Mouse (Mus musculus) urinary bladder, postnatal 14 days (tissue): ENCODE measurements around the gene Cox18.
"Not testable (repeated sequence)": the region's sequence is repeated elsewhere in the genome, so short reads cannot be mapped to it uniquely, and the experiment has no call there.

ENCODE experiments used
- DNase-seq: peaks from one replicate; pipeline ENCODE4 v3.0.0; 2021; ENCODE audit warnings: low spot score

Cox18 gene

DNA sequence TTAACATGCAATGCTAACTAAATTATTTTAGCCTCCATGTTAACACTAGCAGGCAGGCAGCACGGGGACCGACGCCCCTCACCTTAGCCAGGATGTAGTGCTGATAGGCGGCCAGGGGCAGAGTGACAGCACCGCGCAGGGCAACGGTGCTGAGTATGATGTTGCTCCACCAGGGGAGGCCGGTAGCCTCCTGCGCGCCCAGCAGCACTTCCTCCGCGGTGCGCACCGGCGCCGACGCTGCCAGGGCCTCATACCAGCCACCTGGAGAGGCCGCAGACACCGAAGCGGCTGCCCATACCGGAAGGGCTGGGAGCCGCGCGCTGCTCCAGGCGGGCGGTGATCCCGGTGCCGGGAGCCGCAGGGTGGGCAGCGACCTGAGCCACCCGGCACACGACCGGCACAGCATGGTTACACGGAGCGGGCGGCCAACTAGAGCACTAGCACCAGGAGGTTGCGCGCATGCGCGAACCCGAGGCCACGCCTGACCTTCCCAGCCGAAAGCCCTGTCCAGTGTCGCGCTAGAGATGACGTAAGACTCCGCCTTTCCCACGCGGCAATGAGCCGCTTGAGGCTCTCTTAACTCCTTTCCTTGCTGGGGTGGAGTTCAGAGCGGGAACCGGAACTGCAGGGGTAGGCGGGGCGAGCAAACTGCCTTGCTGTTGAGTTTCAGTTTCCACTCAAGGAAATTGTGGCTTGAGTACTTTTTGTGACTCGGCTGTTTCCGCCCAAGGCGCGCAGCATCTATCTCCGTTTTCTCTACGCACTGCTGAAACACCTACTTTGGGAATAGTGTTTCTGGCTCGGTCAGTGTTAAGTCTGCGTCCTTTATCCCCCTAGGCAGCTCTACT is at the start of gene Cox18:
Gene Cox18 (minus strand): TSS at position 468 of the 848 bp plus-strand sequence.
- peak; percentile 99 for DNase-seq

DNA sequence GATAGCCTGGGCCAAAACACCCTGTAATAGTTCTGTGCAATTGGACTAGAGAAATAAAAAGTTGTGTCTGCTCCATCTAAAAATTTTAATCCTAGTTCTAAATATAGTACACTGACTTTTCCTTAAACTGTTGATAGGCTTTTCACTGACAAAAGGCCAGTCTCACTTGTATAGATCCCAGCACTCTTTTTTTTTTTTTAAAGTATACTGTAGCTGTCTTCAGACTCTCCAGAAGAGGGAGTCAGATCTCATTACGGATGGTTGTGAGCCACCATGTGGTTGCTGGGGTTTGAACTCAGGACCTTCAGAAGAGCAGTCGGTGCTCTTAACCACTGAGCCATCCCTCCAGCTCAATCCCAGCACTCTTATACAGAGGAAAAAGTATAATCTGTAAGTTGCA is 38.4 kb upstream of the Cox18 start:
- not testable (repeated sequence) for DNase-seq

DNA sequence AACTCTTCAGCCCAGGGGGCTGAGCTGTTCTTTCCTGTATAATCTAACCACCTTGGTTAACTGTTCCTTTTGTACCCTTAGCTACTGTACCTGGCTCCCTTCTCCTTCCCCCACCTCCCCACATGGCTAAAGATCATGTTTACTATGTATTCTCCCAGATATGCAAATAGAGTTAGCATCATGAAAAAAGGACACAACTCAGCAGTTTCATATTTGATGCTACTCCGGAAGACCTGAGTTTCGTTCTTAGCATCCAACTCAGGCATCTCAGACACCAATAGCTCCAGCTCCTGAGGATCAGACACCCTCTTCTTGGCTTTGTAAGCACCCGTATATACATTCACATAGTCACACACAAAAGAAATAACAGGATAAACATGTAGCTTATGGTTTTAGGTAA is 33.2 kb upstream of the Cox18 start:
- no peak for DNase-seq

DNA sequence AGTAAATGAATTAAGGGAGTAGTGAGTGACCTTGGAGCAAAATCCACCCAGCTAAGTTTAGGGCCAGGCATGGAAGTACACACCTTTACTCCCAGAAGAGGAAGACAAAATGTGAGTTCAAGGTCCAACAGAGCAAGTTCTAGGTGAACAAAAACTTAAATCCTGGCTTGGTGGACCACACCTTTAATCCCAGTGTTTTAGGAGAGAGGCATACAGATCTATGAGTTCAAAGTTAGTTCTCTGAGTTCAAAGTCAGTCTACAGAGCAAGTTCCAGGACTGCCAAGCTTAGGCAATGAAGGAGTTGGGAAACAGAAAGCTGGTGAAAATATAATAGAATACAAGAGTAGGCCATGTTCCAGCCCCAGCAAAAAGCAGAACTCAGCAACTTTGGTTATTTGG is 23.7 kb upstream of the Cox18 start:
- DNase-seq = no peak

DNA sequence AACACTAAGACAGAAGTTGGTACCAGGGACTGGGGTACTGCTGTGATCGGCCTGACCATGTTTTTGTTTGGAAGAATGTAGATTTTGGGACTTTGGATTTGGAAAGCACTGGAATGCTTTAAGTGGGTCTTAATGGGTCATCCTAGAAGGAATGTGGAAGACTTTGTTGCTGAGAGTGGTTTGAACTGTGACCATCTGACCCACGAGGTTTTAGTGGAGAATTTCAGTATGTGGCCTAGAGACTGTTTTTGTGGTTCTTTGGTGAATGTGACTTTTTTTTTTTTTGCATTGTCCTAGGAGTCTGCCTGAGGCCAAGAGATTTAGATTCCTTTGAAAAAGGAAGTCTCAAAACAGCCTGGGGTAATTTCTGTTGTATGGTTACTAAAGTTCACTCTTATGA is 23.2 kb upstream of the Cox18 start:
- no peak for DNase-seq

DNA sequence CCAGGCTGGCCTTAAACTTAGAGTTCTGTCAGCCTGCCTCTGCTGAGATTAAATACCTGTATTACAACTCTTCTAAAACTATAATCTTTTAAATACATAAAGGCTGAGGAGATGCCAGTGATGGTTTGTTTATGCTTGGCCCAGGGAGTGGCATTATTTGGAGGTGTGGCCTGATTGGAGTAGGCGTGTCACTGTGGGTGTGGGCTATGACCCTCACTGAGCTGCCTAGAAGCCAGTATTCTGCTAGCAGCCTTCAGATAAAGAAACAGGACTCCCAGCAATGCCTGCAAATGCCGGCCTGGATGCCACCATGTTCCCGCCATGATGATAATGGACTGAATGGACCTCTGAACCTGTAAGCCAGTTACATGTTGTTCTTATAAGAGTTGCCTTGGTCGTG is 22.8 kb upstream of the Cox18 start:
- no peak for DNase-seq

DNA sequence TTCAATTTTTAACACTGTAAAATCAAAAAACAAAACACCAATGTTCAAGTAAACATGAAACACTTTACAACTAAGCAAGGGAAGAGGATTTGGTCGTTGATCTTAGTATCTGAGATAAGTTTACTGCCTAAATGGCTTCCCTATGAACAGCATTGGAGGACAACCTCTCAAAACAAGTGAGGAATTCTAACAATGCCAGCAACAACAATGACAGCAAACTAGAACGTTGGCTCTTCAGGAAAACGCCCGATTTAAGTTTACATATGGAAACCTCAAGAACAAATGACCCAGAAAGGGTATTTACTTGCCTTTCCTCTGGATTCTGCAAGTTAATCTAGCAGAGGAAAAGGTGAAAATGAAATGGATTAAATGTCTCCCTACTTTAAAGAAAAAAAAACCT is 21.6 kb upstream of the Cox18 start:
- no peak for DNase-seq

DNA sequence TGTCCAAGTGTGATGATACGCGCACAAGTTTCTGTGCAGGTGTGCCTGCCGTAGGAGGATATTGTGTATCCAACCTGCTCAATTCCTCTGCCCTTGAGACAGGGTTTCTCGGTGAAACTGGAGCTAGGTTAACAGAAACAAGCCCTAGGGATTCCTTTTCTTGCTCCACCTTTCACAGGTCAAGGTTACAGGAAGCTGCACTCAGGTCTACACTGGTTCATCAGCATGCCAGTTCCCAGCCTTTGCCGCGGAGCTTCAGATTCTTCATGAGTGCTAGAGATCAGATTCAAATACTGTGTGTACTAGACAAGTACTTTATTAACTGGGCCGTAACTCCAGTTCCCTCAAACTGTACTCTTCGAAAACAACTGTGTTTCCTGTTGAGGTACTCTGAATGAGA is 11.4 kb upstream of the Cox18 start:
- no peak for DNase-seq

DNA sequence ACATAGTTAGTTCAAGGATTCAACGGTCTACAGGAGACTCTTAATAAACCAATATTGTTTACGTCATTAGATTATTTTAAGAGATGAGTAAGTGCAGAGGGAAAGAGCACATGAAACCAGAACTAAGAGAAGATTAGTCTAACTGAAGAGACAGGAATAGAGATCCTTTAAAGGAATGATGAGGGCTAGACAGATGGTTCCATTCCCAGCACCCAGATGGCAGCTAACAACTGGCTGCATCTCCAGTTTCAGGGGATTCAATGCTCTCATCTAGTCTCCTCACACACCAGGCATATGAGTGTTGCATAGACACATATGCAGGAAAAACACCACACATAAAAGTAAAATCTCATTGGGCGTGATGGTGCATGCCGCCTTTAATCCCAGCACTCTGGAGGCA is 9.5 kb upstream of the Cox18 start:
- no peak for DNase-seq

DNA sequence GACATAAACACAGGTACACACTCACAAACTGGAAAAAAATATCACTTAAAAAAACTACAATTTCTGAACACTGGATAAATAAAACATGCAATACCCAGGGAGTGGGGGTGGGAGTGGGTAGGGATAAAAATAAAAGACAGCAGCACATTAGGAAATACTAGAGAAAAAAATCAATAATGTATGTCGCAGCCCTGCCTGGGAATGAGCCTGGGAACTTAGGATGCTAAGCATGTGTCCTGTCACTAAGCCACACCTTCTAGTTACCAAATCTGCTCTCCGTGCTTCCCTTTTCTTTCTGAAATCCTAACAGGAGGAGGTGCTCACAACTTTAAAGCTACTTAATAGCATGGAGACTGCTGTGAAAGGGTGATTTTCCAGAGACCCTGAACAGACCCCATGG is 6.0 kb upstream of the Cox18 start:
- no peak for DNase-seq

DNA sequence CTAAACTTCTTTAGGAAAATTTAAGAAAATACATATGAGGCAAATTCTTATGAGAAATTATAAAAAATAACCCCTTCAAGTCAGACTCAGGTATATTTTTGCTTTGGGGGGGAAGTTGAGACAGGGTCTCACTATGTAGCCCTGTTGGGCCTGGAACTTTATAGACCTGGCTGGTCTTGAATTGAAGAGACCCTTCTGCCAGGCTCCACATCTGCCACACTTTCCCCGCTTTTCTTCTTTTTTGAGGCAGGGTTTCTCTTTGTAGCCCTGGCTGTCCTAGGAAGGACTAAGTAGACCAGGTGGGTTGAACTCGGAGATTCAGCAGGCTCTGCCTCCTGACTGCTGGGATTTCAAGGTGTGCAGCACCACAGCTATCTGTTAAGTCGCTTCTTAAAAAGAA is 2.9 kb upstream of the Cox18 start:
- DNase-seq = no peak

DNA sequence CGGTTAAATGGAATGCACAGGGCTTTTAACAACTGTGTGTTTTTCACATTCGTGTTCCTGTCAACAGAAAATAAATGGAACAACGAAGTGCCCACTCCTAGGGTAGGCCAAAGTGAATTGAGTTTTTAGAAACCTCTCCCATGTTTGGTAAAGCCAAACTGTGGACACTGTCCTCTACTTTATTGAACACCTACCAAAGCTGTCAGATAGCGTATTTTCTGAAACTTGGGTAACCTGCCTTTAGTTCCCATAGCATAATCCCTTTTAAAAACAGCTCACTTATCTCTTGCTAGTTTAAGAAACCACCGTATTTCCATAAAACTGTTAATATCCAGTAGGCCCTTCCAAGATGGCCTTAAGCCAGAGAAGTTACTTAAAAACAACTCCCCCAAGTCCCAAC is 929 bp upstream of the Cox18 start:
- no peak for DNase-seq

DNA sequence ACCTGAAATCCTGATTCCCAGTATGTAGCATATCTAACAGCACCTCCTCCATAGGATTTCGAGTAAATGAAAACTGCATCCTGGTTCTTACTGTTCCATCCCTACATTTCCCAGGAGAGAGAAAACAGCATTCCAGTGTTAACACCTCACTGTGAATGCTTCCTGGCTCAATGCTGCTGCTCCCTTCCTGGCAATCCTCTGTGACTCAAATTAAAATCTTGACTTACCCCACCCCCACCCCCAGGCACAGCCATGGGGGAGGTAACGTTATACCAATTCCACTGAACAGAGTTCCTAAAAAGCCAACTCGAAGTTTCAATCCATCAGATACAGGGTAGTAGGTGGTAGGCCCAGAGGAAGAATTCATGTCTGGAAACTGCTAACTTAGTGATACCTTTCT is 864 bp downstream of the Cox18 start:
- DNase-seq = no peak

DNA sequence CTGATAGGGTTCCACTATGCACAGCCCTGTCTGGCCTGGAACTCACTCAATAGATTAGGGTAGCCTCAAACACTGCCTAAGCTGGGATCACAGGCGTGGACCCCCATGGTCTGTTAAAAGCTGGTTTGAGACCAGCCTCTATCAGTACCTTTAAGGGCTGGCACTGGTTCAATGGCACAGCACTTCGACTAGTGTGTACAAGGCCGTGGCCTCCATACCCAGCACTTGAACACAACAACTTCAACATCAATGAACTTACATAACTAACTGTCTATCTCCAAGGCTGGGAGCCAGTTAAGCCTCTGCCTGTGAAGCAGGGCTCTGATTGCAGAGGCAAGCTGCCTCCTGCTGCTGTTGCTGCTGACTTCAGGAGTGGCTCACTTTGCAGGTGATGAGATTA is 6.0 kb downstream of the Cox18 start:
- no peak for DNase-seq

DNA sequence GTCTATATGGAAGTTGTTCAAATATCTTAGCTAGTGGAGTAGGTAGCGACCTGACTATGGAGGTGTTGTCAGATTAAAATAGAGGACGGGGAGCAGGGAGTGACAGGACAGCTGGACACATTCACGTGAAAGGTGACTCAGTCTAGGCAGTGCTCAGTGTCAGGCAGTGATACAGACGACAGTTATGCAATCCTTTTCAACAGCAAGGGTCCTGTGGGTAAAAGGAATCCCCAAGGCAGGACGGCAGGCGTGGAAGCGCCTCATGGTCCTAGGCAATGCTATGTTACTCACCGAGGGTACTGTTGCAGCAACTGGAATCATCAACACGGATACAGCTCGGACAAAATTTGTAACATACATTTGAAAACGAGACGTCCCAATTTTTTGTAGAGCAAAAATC is 6.6 kb downstream of the Cox18 start:
- no peak for DNase-seq

DNA sequence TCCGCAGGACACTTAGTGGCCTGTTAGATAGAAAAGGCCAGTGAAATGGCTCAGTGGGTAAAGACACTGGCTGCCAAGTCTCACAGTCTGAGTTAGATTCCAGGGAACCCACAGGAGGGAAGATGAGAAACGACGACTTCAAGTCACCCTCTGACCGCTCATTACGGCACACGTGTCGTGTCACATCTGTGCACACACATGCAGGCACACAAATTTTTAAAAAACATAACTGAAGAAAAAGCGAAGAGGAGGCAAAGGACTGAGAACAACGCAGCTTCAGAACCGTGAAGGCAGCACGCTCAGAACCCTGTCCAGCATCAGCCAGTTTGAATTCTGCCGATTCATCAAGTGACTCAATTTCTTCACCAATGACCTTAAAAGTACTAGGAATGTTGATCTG is 10.4 kb downstream of the Cox18 start:
- no peak for DNase-seq

DNA sequence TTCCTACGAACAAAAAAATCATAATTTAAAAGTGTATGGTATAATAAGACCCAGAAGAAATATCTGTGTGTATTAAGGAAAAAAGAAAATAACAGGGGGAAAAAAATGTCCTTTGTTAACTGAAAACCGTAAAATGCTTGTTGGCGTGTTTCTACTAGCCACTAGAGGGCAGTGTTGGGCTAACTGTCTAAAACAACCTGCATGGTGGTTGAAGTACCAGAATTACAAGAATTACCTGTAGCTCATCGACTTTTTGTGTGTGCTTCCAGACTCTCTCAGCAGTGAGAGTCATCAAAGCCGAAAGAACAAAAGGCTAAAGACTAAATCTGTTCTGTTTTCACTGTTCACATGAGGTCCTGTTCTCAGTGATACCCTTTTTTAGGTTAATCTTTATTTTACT is 20.6 kb downstream of the Cox18 start:
- DNase-seq = peak; percentile 46

DNA sequence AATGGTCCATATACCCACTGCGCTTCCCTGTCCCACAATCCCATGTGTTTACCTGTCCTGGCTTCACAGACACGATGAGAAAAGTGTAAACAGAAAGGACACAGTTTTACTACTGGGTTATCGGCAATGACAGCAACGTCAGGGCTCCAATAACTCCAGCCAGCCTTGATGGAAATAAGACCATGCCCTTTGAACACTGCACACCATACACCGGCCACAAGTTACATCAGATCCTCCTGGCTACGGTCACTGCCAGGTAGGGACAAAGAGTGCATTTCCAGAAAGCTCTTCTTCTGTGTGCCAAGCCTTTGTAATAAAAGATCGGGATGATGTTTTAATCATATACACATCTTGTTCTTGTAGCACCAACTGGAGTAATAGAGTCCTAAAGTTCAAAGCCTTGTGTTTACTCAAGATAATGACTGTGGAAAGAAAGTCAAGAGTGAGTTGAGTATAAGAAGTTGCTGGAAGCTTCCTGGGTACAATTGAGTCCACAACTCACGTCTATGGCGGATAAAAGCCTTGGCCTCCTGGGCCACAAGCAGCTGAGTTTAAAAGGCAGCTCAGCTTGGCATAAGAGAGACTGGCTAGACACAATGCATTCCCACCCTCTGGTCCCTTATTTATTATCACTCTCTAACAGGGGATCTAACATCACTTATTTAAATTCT is 21.2 kb downstream of the Cox18 start:
- no peak for DNase-seq

DNA sequence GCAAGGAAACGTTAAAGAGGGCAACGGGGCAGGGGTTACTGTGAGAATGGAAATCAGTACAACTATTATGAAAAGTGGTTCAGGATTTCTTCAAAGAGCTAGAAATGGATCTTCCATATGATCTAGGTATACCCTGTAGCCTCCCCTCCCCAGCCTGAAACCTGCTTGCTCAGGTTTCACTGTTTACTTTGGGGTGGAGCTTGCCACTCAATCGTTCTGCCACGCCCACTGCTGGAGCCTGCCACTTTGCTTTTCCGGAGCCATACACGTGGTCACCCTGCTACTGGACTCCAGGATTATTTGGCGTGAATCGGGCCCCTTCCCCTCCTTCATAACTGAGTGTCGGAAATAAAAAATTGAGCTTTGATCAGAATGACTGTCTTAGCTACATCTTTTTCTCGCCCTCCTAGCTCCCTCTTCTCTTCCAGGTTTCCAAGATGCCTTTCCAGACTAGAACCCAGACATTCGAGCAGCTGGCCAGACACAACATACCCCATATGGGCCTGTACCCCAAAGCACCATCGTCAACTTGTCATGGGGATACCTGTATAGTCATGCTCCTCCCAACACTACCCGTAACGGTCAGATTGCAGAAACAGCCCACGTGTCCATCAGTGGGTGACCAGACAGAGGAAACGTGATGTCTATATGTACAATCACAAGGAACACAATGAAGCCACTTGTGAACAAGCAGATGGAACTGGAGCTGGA is 23.7 kb downstream of the Cox18 start:
- peak; percentile 14 for DNase-seq

DNA sequence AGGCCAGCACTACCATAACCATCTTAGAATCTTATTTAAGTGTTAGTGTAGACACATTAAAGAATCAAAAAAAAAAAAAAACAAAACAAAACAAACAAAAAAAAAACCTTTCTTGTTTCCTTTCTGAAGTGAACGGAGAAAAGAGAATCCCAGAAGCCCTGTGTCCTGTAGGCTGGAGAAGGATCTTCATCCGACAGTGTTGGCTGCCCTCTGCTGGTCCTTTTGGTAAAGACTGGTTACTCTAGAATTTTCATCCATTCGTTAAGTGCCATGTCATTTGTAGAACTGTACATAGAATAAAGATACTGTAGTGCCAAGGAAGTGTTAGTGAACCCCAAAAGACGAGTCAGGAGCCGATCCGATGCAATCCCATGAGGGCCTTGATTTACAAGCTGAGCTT is 29.0 kb downstream of the Cox18 start:
- peak; percentile 72 for DNase-seq

DNA sequence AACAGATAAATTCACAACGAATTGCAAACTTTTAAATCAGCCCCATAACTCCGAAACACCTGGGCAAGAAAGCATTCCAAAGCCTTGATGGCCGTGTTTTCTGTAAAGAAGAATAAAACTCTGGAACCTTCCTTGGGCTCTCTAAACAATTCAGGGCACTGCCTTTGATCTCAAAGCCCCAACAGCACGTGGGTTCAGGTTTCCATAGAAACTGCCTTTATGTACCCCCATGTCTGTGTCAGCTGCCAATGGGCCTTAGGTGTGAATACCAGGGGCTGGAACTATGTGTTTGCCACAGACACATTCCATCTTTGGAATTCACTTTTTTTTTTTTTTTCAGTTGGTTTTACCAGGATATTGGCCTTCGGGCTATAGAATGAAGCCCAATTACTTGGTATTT is 41.0 kb downstream of the Cox18 start:
- DNase-seq = no peak

DNA sequence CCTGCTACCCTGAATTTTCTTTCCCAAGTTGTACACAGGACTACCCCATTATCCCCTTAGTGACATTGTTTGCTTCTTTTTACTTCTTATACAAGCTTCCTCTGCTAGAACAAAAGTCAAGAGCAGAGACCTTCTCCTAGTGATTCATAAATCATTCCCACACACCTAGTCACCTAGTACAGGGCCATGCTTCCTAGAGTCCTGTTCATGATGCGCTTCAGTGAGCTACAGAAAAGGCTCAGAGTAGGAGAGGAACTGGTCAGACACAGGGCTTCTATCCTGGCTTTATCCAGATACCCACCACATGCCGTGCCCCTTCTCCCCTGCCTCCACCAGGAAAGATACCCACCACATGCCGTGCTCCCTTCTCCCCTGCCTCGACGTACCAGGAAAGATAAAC is 44.7 kb downstream of the Cox18 start:
- DNase-seq = no peak

DNA sequence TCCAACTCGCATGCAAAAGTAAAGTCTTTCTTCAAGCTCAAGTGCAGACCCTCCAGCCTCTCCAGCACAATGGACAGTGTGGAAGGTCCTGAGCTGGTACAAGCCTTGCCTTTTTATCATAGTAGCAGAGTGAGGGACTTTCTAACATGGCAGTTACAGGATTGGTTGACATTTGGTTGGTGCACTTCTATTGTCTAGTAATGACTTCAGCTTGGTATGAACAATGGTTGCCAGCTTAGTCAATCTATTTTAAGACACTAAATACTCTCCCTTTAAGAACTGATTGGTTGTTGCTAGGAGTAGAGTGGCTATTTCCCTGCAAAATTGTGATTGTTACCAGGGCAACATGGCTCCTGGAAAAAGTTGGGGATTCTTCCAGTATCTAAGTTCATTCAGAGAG is 45.7 kb downstream of the Cox18 start:
- no peak for DNase-seq
